Mouse (Mus musculus): Measurements from ENCODE around the gene Pip4k2b. TPM values are rescaled to one million over a fixed set of nuclear protein-coding genes. Genes with fewer than 3 reads are reported as not detected.

Gene Pip4k2b
- total RNA-seq (2023): 21.9 and 24.1 TPM in 2 replicates

GRCm38 (mm10) chr11:97744063-97744717 is at the start of gene Pip4k2b:
Gene Pip4k2b, minus strand, starts transcription at chr11:97744704.

GRCm38 (mm10) chr11:97781832-97782563 is 37.5 kb upstream of the Pip4k2b start, which contains the start of gene Rpl23:
Gene Rpl23, minus strand, starts transcription at chr11:97782437.

GRCm38 (mm10) chr11:97775808-97776496 is 31.4 kb upstream of the Pip4k2b start, which contains the start of gene 1700001P01Rik:
Gene 1700001P01Rik, minus strand, starts transcription at chr11:97775918.

GRCm38 (mm10) chr11:97766154-97766881 is 21.8 kb upstream of the Pip4k2b start, which contains the start of gene Cwc25:
Gene Cwc25, minus strand, starts transcription at chr11:97766556.

GRCm38 (mm10) chr11:97703039-97703826 is 41.3 kb downstream of the Pip4k2b start, which contains the start of gene Psmb3:
Gene Psmb3, plus strand, starts transcription at chr11:97703399.

GRCm38 (mm10) chr11:97700003-97700745 is 44.3 kb downstream of the Pip4k2b start, which contains the start of gene Pcgf2:
Gene Pcgf2, minus strand, starts transcription at chr11:97700497.

GRCm38 (mm10) chr11:97685613-97686321 is 58.7 kb downstream of the Pip4k2b start, which contains the start of gene Cisd3:
Gene Cisd3, plus strand, starts transcription at chr11:97685826.

Other genes with a start within 250 kb of the Pip4k2b start
- not detected in 2 replicates for gene 4933428G20Rik, start 244.4 kb downstream of the Pip4k2b start, total RNA-seq (2023)
- gene Srcin1, start 168.5 kb downstream of the Pip4k2b start, total RNA-seq (2023): not detected in 2 replicates
- 0.43 and 1.6 TPM in 2 replicates for gene Epop, start 115.0 kb downstream of the Pip4k2b start, total RNA-seq (2023)
- 6.6 and 9.1 TPM in 2 replicates for gene Mllt6, start 81.3 kb downstream of the Pip4k2b start, total RNA-seq (2023)
- 5.6 and 7.7 TPM in 2 replicates for gene Cisd3, start 58.9 kb downstream of the Pip4k2b start, total RNA-seq (2023)
- 0.77 and 1.0 TPM in 2 replicates for gene Pcgf2, start 44.2 kb downstream of the Pip4k2b start, total RNA-seq (2023)
- gene Psmb3, start 41.3 kb downstream of the Pip4k2b start, total RNA-seq (2023): 94.9 and 106 TPM in 2 replicates
- gene Cwc25, start 21.9 kb upstream of the Pip4k2b start, total RNA-seq (2023): 60.7 and 93.3 TPM in 2 replicates
- not detected in 2 replicates for gene 1700001P01Rik, start 31.2 kb upstream of the Pip4k2b start, total RNA-seq (2023)
- 395 and 426 TPM in 2 replicates for gene Rpl23, start 37.7 kb upstream of the Pip4k2b start, total RNA-seq (2023)
- gene Lasp1, start 54.3 kb upstream of the Pip4k2b start, total RNA-seq (2023): 424 and 430 TPM in 2 replicates
- gene B230217C12Rik, start 96.1 kb upstream of the Pip4k2b start, total RNA-seq (2023): 0.69 and 0.91 TPM in 2 replicates
- 0.44 TPM in 1 of 2 replicates, not detected in the other for gene Fbxo47, start 139.4 kb upstream of the Pip4k2b start, total RNA-seq (2023)
- 5.1 and 5.4 TPM in 2 replicates for gene Plxdc1, start 241.7 kb upstream of the Pip4k2b start, total RNA-seq (2023)